Mouse (Mus musculus) bone marrow, adult 2 months (tissue): Measurements from ENCODE around the gene Pigf. TPM values are rescaled to one million over a fixed set of nuclear protein-coding genes. Genes with fewer than 3 reads are reported as not detected.

Source experiments
- H3K27ac ChIP-seq: fragments of 200-500 bp; 2 replicates; pipeline ENCODE4 v1.5.1; 2012; ENCODE audit warnings: low read depth, mild to moderate bottlenecking, control low read depth, inconsistent platforms, low read length; ENCODE audit not compliant: control insufficient read depth, poor library complexity, insufficient read depth
- H3K4me1 ChIP-seq: fragments of 200-500 bp; 2 replicates; pipeline ENCODE4 v1.6.1; 2011; ENCODE audit warnings: low read length; ENCODE audit not compliant: control insufficient read depth, insufficient read depth
- H3K4me3 ChIP-seq: fragments of 200-500 bp; replicated peaks from 2 replicates; pipeline ENCODE3; 2011; ENCODE audit warnings: mild to moderate bottlenecking, low read depth, low read length, control low read depth; ENCODE audit not compliant: control insufficient read depth
- CTCF ChIP-seq: fragments of 200-500 bp; IDR thresholded peaks from 2 replicates; pipeline ENCODE4 v1.5.1; 2011; ENCODE audit warnings: low read length, control low read depth; ENCODE audit not compliant: control insufficient read depth, insufficient read depth
- POLR2A ChIP-seq: fragments of 200-500 bp; IDR thresholded peaks from 2 replicates; pipeline ENCODE4 v1.6.1; 2011; ENCODE audit warnings: low read depth, mild to moderate bottlenecking, control low read depth, low read length, borderline replicate concordance; ENCODE audit not compliant: control insufficient read depth
- WGBS: fragments of 180-500 bp; shearing (Covaris S2); methylation state at CpG from one replicate; pipeline ENCODE4 v1.1.7; 2018; 5-methylcytosine and 5-hydroxymethylcytosine counted together
- polyA plus RNA-seq: library from polyadenylated mRNA; stranded (reverse); fragments of >200 nt; gene quantifications from 2 replicates; pipeline ENCODE4 v1.2.4, GENCODE M21; 2011; ENCODE audit warnings: low replicate concordance; ENCODE audit not compliant: missing spikeins, insufficient read depth, insufficient read length

Gene Pigf
- polyA plus RNA-seq, 1 experiment, result 9.8 TPM

DNA sequence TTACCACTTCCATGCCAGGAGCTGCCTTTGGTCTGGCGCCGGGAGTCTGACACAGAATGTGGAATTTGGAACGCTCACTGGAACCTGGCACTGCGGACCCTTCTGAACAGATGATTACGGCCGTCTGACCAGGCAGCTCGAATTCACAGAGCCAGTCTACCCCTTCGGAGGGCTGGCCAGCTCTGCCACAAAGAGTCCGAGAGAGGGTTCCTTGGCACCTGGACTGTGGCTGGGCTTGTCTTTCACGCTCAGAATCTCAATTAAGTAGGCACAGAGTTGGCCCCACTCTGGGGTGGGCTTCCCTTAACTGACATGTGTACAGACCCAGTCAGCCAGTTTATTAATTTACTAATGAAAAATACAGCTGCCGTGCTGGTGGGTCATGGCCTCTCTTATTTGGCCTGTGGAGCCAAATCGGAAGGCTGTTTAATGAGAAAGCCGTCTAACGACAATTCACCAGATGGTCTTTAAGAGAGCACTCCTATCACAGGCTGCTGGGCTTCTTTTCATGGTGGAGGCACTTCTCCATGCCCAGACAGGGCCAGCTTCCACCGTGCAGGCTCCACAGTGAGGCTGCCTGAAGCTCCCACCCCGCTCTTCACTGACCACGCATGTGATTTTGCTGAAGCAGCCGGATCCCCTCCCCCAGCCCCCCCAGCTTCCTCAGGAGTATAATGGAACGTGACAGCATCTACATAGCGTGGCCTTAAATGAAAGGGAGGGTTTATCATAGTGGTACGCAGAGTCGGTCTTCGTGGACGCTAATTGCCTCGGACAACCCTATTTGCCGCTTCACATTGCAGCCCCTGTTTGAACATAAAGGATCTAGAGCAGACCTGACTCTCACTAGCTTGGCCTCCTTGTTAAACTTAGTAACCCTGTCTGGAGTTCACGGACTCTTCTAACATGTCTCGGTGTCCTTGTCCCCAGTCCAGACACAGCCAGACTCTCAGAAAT lies 77.1 kb downstream of the Pigf start, which contains the start of gene Atp6v1e2:
Atp6v1e2 (minus strand) TSS at position 58 of the 957 bp plus-strand sequence.
- Histone ChIP-seq H3K4me3 (no peak within 1 kb of the TSS), H3K4me1 (no peaks in the 10 kb centered on the region; the same call in none of the 2 replicates), H3K27ac (no peak within 1 kb of the TSS)
- WGBS, result 87% methylated on average over 28 of the region's 28 CpGs
- TF ChIP-seq CTCF (no peak), POLR2A (no peak)

Other genes with a start within 250 kb of the Pigf start
- gene Tmem247, start 108.1 kb downstream of the Pigf start, polyA plus RNA-seq, result not detected in 2 replicates
- gene Atp6v1e2, start 77.5 kb downstream of the Pigf start, polyA plus RNA-seq, result not detected in 2 replicates
- 4.2 and 13.9 TPM in 2 replicates for gene Rhoq, start 62.3 kb downstream of the Pigf start, polyA plus RNA-seq
- 23.8 and 38.6 TPM in 2 replicates for gene Cript, start 144 bp upstream of the Pigf start, polyA plus RNA-seq
- 2.6 TPM in 2 replicates for gene Socs5, start 82.3 kb upstream of the Pigf start, polyA plus RNA-seq
- gene Mcfd2, start 240.5 kb upstream of the Pigf start, polyA plus RNA-seq, result 10.4 and 15.7 TPM in 2 replicates